Mouse (Mus musculus) urinary bladder, adult 18-20 months (tissue): ENCODE results near the gene Bhlhe23.

Source experiments
- DNase-seq, 2 experiments: peaks; one replicate each; pipeline ENCODE4 v3.0.0; 2022; ENCODE audit warnings: low spot score in 2 of 2, mixed read lengths in 2 of 2

The Bhlhe23 gene

DNA sequence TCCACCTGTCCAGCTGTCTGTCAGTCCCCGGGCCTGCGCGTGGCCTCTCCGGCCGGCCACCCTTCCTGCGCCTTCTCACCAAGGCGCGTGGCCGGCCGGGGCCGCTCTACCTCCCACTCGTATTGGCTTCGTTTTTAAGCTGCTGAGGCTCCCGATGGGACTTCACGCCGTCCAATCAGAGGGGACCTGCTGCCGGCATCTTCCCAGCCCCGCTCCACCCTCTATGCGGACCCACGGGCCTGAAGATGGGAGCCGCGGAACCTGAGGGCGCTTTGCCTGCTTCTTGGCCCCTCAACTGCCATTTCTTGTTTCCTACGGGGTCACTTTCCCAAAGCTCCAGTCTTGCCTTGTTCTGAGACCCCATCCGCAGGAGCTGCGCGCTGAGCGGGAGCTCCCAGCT, at the start of gene Bhlhe23:
Gene Bhlhe23 (minus strand): TSS at position 108 of the 400 bp plus-strand sequence.
- DNase-seq: no peak

GRCm38 (mm10) chr2:180825147-180825941, 48.6 kb upstream of the Bhlhe23 start:
- DNase-seq: no peak

DNA sequence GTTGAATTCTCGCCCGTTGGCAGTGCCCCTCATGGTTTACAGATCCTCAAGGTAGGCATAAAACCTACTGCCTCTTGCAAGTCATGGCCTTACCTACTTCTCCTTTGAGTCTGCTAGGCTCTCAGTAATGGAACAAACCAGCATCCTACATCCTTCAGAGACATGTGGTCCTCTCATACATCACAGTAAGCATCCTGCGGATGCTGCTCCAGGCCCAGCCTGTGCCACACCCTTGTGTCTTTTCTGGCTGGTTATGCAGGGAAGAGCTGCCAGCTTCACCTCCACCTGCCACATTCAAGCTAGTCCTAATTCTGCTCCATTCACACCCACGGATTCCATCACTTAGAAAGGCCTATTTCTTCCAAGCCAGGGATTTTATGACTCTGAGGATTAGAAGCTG, 48.0 kb upstream of the Bhlhe23 start:
- no peak for DNase-seq

DNA sequence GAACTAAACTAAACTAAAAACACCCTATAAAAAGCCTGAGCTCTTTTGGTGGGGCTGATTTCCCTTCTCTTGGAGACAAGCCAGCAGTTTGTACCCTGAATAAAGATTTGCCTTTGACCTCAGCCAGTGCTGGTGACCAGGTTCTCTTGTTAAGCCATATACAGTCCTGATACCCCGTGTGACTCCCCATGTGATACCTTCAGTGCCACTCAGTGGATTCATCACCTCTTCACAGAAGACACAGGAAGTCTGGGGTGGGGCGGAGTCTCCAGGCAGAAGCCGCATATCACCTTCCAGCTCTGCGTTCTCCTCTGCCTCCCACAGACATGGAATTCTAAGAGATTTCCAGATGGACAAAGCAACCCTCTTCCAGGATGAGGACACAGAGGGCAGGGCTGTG, 47.4 kb upstream of the Bhlhe23 start:
- DNase-seq: no peak

DNA sequence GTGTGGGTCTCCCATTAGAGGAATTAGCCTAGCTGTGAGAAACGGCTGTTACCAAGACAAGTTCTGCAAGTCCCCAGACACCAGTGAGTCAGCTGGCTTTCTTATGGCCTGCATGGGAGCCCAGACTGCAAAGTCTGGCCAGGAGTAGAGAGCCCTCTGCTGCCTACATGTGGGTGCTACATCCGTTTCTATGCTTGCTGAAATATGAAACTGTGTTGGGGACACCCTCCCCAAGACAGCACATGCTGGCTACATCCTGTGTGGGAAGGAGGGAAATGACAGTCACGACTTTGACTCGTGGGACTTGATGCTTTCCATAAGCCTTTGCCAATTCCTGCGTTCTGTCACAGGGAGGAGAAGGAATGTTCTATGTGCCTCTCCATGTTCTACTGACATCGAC, 45.8 kb upstream of the Bhlhe23 start:
- DNase-seq: peak; percentile 30 to 39

GRCm38 (mm10) chr2:180819504-180819903, 42.8 kb upstream of the Bhlhe23 start:
- DNase-seq: no peak

DNA sequence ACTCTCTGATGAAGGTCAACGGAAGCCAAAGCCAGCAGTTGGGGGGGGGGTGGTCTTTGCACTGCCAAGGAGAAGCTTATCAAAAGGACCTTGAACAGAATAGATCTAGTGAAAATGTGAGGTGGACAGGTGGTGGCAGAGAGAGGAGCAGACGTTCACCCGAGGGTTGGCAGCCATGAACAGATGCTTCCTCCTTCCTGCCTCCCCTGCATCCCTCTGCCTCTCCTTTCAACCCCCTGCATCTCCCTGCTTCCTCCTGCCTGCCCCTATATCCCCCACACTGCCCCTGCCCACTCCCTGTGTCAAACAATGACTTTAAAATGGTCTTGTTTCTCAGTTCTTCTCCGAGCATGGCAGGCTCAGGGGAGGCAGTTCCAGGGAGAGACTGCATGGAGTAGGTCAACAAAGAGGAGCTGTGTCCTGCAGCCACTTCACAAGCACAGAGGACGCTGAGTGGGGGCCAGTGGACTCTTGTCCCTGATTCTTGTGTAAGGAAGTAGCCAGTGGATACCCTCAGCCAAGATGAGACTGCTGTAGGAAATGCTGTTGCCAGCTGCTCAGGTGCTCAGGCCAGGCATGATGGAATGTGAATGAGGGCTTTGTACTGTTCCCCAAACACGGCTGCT, 39.9 kb upstream of the Bhlhe23 start:
- no peak for DNase-seq

DNA sequence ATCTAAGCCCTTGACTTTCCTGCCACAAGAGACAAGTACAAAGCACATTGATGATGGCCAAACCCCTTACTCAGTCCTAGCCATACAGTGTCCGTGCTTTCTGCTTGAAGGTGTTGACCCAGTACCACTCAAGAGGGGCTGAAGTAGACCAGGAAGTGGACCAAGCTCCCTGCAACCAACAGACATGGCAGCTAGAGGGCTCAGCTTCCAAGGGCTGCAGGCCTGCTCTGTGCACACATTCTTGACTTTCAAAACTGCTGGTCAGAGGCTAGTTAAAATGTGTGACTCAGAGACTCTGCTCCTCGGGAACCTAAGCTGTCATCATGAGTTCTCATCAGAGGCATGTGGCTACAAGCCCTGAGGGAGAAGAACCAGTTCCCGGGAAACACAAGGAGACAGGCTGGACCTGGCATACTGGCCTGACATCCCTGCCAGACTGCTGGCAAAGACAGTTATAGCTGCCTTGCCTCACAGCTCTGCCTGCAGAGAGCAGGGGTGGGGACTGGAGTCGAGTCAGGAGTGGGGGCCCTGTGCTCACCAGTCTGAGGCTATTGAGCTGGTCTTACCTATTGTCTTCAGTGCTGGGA, 37.4 kb upstream of the Bhlhe23 start:
- peak; percentile 45 to 84 for DNase-seq

DNA sequence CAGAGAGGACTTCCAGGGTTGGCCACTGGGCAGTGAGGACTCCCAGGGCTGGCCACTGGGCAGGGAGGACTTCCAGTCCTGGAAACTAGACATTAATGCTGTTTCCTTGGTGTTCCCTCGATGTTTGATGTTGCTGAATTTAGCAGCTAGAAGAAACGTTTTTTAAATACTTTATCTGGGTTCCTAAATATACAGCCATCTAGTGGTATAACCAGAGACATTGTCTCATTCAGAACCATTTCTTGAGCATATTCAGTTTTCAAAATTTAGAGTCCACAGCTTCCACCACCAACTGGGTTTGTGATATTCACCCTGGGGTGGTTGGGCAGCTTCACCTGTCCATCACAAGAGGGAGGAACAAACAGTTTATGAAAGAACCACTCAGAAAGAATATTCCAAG, 34.3 kb upstream of the Bhlhe23 start:
- no peak for DNase-seq

- DNase-seq: no peak
These were observed 32.8 kb upstream of the Bhlhe23 start for GRCm38 (mm10) chr2:180809510-180809909.

DNA sequence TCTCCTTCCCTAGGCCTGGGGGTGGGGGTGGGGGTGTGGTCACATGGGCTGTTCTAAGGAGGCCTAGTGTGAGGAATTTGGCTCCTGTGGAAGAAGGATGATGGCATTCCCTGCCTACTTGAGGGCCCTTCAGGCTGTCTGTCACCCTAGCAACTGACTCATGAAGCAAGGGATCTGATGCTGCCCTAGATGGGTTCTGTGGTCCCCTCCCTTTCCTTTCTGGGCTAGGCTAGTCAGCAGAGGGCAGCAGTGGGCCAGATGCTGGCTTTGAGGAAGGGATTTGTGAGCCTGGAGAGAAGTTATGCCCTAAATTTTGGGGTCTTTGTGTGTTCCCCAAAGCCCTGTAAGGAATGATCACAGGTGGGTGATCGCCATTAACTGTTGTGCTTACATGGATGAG, 29.3 kb upstream of the Bhlhe23 start:
- peak in 1 of 2 experiments; percentile 38 for DNase-seq

DNA sequence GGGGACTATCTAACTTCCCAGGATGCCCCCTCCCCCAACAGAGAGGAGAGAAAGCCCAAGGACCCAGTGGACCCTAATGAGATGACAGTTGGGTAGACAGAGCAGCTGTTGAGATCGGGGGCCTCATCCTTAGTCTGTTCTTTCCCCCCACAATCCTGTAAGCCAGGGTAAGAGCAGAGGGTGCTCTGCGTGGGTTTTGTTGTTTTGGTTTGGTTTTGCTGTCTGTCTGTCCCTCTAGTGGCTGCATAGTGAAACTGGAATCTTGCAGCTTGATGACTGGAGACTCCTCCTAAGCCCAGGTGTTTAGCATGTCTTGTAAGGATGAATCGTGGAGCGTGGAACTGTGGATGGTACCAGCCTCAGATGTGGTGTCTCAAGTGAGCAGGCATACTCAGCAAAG, 19.3 kb upstream of the Bhlhe23 start:
- DNase-seq: no peak

DNA sequence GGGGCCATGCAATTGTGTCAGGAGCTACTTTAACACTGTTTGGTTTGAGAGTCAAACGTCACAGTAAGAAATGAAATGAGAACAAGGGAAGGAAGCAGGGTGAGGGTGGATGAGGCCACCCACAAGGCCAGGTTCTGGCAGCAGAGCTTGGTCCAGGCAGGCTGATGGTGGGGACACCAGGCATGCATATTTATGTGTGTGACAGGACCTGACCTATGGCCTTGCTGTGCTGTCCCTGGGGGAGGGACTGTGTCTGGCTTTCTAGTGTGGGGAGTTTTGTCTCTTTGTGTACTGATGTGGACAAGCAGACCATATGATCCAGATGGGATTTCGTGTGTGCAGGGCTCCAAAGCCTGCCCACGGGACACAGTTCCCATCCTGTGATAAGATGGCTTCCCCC, 18.9 kb upstream of the Bhlhe23 start:
- no peak for DNase-seq

DNA sequence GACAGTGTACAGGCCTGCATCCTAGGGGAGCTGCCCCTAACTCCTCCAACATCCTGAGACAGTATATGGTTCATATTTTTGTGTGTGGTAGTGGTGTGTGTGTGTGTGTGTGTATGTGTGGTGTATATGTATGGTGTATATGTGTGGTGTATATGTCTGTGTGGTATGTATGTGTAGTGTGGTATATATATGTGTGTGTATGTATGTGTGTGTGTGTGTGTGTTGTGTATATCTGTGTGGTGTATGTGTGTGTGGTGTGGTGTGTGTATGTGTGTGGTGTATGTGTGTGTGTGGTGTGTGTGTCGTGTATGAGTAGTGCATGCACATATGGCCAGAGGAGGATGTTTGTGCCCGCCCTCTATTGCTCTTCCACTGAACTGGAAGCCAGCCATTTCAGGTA, 17.7 kb upstream of the Bhlhe23 start:
- no peak for DNase-seq

DNA sequence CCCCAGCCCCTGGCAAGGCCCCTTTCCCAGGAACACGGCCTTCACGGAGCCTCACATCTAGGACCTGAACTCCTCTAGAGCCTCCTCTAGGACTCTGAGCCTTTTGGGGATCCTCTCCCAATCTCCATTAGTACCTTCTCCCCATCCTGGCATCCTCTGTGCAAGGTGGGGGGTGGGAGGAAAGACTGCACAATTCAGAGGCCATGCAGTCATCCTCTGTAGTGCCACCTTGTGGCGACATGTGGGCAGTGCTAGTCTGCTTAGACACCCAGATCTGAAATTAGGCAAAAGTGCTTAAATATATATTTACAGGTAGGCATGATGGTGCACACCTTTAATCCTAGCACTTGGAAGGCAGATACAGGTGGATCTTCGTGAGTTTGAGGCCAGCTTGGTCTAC, 15.0 kb upstream of the Bhlhe23 start:
- no peak for DNase-seq

GRCm38 (mm10) chr2:180788843-180789242, 12.1 kb upstream of the Bhlhe23 start:
- no peak for DNase-seq

GRCm38 (mm10) chr2:180788386-180788785, 11.7 kb upstream of the Bhlhe23 start:
- DNase-seq: no peak

- DNase-seq: no peak
These were observed 11.0 kb upstream of the Bhlhe23 start for GRCm38 (mm10) chr2:180787566-180788232.

DNA sequence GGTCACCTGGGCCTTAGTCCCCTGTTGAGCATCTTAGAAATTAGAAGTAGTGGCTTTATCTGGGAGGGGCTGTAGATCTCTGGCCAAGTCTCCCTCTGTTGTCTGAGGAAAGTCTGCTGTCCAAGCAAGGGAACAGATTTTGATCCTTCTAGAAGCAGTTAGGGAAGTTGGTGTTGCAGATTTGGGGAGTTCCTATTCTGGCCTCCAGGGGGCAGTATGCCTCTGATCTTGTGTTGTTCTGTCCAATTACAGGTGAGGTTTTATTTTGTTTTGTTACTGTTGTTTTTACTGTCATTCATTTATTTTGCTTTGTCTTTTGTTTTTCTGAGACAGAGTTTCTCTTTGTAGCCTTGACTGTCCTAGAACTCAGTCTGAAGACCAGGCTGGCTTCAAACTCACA, 10.0 kb upstream of the Bhlhe23 start:
- no peak for DNase-seq

GRCm38 (mm10) chr2:180780282-180780681, 3.6 kb upstream of the Bhlhe23 start:
- no peak for DNase-seq

DNA sequence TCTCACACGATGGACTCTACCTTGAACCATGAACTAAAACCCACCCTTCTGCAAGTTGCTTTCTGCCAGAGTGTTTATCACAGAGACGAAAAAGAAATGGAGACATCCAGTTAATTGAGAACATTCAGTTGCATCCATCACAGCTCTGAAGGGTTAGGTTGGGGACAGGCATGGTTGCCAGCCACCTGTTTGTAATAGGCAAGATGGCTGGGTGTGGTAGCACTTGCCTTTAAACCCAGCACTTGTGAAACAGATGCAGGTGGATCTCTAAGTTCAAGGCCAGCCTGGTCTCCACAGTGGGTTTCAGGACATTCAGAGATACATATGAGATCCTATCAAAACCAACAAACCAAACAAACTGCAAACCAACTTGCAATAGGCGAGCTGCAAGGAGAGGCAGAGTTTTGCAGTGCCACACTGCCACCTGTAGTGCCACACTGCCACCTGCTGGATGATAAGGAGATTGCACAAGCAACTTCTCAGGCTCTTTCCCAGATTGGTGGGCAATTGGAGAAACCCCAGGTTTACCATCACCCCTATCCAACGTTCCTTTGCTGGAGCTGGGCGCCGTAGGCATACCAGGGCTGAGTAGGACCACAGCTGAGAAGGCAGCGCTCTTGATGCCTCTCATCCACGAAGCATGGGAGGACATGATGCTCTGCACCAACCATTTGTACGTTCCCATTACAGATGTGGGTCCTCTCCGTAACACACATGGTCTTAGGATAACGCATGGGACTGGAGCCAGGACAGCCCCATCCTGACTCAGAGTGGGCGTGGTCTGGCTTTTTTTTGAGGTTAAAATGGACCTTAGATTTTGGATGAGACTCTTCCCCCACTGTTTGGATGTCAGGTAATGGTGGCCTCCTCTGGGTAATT, 2.8 kb upstream of the Bhlhe23 start:
- DNase-seq: peak; percentile 25 to 43

GRCm38 (mm10) chr2:180775641-180776040, 1.1 kb downstream of the Bhlhe23 start:
- DNase-seq: no peak
